Mouse (Mus musculus) testis, adult 2 months (tissue): ENCODE measurements around the gene Cideb.

ENCODE experiments used
- CTCF ChIP-seq: fragments of 200-500 bp; IDR thresholded peaks from 2 replicates; pipeline ENCODE4 v1.5.1; 2012; ENCODE audit warnings: low read depth, mild to moderate bottlenecking, inconsistent platforms, low read length, moderate library complexity; ENCODE audit not compliant: control insufficient read depth, insufficient read depth, insufficient replicate concordance
- POLR2A ChIP-seq: fragments of 200-500 bp; IDR thresholded peaks from 2 replicates; pipeline ENCODE4 v1.6.1; 2012; ENCODE audit warnings: low read depth, mild to moderate bottlenecking, inconsistent platforms, low read length, moderate library complexity; ENCODE audit not compliant: control insufficient read depth

DNA sequence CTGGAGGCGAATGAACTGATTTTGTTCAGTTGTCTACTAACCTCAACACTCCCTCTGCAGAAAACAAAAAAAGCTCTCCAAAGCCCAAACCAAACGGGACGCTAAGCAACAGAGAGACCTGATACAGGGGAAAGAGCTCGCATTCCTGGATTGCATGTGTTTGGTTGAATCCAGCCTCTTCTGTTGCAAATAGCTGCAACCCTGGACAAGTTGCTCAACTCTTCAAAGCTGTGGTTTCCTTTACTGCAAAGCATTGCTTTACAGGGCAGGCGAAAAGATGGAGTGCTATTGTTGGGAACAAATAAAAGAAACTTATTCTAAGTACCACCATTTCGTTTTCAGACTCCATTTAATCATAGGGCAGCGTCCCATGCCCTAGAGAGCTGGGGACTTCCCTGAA lies 23.4 kb downstream of the Cideb start:
- no peak for TF ChIP-seq POLR2A
- no peak for TF ChIP-seq CTCF
